Mouse (Mus musculus): Measurements from ENCODE around the gene Spns3.
A peak's percentile ranks its signal among the peaks of the same experiment; 100 is the strongest.
"Not testable (repeated sequence)": the region's sequence is repeated elsewhere in the genome, so short reads cannot be mapped to it uniquely, and the experiment has no call there.

Gene Spns3

DNA sequence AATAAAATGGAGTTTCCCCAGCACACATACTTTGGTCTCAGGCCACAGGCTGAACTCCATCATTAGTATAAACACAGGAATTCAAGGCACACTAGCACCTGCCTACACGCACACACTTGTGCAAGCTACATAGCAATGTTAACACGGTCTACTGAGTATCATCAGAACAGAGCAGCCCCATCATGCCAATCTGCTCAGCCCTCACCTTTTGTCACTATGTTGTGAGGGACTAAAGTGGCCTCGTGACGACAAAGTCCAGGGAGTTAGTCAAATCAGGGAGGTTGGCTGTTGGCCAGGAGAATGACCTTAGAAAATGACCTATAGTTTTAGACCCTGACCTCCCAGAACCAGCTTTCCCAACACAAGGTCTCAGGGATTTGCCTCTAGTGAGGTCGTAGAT is 7.8 kb upstream of the Spns3 start:
- DNase-seq (ENCODE audit: low read depth, low spot score) = no peak

DNA sequence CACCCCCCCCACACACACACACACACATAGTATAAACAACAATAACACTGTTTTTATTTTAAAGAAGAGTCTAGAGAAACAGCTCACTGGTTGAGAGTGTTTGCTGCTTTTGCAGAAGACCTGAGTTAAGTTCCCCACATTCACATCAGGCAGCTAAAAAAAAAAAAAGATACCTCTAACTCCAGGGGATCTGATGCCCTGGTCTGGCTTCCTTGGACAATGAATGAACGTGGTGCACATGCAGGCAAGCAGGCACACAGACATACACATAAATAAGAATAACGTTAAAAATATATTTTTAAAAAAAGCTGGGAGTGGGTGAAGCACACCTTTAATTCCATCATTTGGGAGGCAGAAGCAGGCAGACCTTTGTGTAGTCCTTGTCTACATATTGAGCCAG is 6.6 kb upstream of the Spns3 start:
- no peak for DNase-seq (ENCODE audit: low read depth, low spot score)

DNA sequence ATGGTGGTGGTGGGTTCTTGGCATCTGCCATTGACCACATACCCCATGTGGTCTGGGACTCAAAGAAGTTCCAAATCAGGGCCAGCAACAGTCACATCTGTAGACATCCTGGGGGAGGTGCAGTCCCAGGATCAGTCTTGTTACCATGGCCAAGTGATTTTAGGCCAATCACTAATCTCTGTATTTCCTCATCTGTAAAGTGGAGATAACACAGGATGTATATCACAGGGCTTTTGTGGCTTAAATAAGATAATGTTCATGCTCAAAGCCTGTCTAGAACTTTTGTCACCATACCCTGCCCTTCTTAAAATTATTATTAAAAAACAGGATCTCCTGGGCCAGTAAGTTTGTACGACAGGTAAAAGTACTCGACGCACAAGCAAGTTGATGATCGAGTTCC is 6.2 kb upstream of the Spns3 start:
- no peak for DNase-seq (ENCODE audit: low read depth, low spot score)

- DNase-seq (ENCODE audit: low read depth, low spot score) = peak; percentile 77
Measured at GRCm38 (mm10) chr11:72551531-72552105, 1.3 kb upstream of the Spns3 start.

DNA sequence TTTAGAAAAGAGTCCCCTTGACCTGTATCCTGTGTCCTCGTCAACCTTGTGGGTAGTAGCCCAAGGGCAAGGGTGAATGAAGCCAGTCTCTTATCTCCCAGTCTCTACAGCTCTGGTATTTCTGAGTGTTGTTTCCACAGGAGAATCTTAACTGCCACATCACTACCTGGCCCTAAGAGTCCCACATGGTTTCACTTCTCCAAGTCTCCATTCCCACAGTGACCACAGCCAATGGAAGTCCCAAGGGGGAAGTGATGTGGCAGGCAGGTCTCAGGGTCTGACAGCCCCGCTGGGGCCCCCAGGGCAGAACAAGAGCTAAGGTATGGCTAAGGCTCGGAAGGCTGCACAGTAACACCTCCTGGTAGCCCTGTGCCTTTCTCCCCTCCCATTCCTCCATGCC is 3.1 kb downstream of the Spns3 start:
- no peak for DNase-seq (ENCODE audit: low read depth, low spot score)

GRCm38 (mm10) chr11:72544716-72545115 is 5.6 kb downstream of the Spns3 start:
- DNase-seq (ENCODE audit: low read depth, low spot score) = no peak

DNA sequence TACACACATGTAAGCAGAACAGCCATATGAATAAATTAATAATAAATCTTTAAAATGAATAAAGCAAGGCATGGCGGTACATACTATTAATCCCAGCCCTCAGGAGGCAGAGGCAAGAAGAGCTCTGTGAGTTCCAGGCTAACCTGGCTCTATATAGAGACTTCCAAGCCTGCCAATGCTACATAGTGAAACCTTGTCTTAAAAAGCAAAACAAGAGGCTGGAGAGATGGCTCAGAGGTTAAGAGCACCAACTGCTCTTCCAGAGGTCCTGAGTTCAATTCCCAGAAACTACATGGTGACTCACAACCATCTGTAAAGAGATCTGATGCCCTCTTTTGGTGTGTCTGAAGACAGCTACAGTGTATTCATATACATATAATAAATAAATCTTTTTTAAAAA is 6.6 kb downstream of the Spns3 start:
- DNase-seq (ENCODE audit: low read depth, low spot score) = not testable (repeated sequence)

GRCm38 (mm10) chr11:72542586-72542985 is 7.7 kb downstream of the Spns3 start:
- DNase-seq (ENCODE audit: low read depth, low spot score) = no peak

- DNase-seq (ENCODE audit: low read depth, low spot score) = no peak
Measured at GRCm38 (mm10) chr11:72541928-72542327, 8.4 kb downstream of the Spns3 start.

GRCm38 (mm10) chr11:72540437-72540836 is 9.9 kb downstream of the Spns3 start:
- DNase-seq (ENCODE audit: low read depth, low spot score) = peak; percentile 69

- DNase-seq (ENCODE audit: low read depth, low spot score) = no peak
Measured at GRCm38 (mm10) chr11:72538811-72539210, 11.5 kb downstream of the Spns3 start.

GRCm38 (mm10) chr11:72538037-72538755 is 12.1 kb downstream of the Spns3 start:
- peak; percentile 36 for DNase-seq (ENCODE audit: low read depth, low spot score)

- peak; percentile 53 for DNase-seq (ENCODE audit: low read depth, low spot score)
Measured at GRCm38 (mm10) chr11:72537503-72537902, 12.8 kb downstream of the Spns3 start.

GRCm38 (mm10) chr11:72535519-72535918 is 14.8 kb downstream of the Spns3 start:
- no peak for DNase-seq (ENCODE audit: low read depth, low spot score)

GRCm38 (mm10) chr11:72532890-72533289 is 17.4 kb downstream of the Spns3 start:
- no peak for DNase-seq (ENCODE audit: low read depth, low spot score)

- no peak for DNase-seq (ENCODE audit: low read depth, low spot score)
Measured at GRCm38 (mm10) chr11:72531632-72532031, 18.7 kb downstream of the Spns3 start.

DNA sequence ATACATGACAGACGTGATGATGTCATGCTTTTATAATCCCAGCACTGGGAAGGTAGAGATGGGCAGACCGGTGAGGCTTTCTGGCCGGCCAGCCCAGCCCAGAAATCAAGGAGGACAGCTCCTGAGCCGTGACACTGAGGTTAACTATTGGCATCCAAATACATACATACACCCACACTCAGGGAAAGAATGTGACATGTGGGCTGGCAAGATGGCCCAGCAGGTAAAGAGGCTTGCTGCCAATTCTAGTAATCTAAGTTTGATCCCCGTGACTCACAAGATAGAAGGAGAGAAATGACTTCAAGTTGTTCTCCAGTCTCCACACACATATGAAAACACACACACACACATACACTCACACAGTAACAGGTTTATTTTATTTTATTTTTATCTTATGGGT is 19.2 kb downstream of the Spns3 start:
- no peak for DNase-seq (ENCODE audit: low read depth, low spot score)

- DNase-seq (ENCODE audit: low read depth, low spot score) = peak; percentile 47
Measured at GRCm38 (mm10) chr11:72526190-72526589, 24.1 kb downstream of the Spns3 start.

DNA sequence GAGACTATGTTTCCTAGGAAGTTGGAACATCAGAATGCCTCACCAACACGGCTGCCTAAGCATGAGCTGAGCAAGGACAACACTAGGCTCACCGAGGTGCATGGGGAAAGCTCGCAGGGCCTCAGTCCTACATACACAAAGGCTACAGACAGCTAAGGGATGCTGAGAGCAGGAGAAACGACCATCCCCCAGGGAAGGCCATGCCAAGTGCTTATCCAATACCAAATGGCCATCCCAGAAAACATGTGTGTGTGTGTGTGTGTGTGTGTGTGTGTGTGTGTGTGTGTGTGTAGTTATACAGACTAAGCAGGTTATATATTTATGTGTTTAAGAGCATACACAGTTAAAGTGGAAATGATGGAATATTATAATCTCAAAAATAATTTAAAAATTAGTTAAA is 26.6 kb downstream of the Spns3 start:
- DNase-seq (ENCODE audit: low read depth, low spot score) = no peak

- peak; percentile 63 for DNase-seq (ENCODE audit: low read depth, low spot score)
Measured at GRCm38 (mm10) chr11:72522616-72523041, 27.7 kb downstream of the Spns3 start.

GRCm38 (mm10) chr11:72521598-72522541 is 28.4 kb downstream of the Spns3 start:
- peak; percentile 83 for DNase-seq (ENCODE audit: low read depth, low spot score)

- DNase-seq (ENCODE audit: low read depth, low spot score) = no peak
Measured at GRCm38 (mm10) chr11:72519895-72520294, 30.4 kb downstream of the Spns3 start.

All from skeletal muscle tissue, adult 2 months (tissue).